Mouse (Mus musculus): ENCODE data around the gene Rpusd2. TPM values are rescaled to one million over a fixed set of nuclear protein-coding genes. Genes with fewer than 3 reads are reported as not detected.

Gene Rpusd2
- total and polyA plus RNA-seq, 3 experiments, result 3.5 to 5.5 (median 4.1) TPM

DNA sequence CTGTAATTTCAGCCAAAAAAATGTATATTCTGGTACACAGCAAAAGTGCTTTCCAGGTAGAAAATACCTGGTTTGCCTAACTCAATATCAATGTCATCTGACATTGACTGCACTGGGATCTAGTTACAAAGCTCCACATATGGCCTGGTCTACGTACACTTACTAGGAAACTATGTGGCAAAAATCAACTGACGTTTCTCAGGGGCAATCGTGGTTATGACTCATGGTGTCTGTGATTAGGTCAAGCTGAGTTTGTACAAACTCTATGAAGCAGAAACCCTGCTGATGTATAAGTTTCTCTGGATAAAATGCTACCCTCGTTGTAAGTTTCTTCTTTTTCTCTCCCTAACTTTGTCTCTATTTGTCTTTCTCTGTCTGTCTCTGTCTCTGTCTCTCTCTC lies 2.4 kb upstream of the Rpusd2 start:
- DNase-seq, result no peak

DNA sequence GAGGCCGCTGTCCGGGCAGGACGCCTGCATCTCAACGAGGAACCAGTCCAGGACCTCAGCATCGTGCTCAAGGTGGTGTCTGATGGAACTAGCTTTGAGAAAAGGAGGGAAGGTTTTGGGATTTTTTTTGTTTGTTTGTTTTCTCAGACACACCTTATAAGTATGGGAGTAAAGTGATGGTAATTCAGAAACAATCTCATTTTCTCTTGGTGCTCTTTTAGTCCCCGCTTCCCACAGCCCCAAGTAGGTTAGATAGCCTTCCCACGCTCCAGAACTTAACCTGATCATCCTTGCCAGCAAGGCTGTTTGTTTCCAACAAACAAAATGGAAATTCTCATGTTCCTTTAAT lies 781 bp downstream of the Rpusd2 start:
- DNase-seq, result no peak

DNA sequence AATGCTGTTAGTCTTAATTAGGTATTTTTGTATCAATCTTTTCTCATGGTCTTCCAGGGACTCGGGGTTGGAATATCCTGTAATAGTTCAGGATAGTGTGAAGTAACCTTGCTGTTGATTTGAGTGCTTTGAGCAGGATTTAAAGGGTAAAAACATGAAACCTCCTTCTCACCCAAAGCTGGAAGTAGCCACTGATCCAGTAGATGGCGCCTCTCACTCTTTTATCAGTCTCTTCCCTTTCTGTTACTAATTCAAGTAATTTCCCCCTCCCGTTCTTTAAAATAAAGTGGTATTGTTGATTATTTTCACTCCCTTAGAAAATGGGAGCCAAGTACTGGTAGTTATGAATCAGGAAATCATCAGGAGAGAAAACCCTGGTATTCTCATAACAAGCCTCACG lies 6.3 kb downstream of the Rpusd2 start:
- DNase-seq, result no peak

DNA sequence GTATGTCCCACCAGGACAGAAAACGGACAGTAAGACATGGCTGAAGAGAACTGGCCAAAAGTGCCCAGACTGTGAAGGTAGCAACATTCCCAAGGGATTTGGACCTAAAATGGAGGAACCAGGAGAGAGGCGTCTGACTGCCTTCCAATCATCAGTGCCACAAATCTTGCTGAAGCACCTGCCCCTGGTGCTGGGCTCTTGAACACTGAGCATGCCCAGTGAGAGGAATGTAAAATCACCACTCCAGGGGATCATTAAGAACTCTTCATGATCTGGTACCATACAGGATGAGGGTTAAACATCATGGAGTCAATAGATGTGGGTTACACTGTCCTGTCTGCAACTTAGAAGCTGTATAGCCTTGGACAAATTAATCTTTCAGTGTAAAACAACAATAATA lies 10.6 kb downstream of the Rpusd2 start:
- no peak for DNase-seq

DNA sequence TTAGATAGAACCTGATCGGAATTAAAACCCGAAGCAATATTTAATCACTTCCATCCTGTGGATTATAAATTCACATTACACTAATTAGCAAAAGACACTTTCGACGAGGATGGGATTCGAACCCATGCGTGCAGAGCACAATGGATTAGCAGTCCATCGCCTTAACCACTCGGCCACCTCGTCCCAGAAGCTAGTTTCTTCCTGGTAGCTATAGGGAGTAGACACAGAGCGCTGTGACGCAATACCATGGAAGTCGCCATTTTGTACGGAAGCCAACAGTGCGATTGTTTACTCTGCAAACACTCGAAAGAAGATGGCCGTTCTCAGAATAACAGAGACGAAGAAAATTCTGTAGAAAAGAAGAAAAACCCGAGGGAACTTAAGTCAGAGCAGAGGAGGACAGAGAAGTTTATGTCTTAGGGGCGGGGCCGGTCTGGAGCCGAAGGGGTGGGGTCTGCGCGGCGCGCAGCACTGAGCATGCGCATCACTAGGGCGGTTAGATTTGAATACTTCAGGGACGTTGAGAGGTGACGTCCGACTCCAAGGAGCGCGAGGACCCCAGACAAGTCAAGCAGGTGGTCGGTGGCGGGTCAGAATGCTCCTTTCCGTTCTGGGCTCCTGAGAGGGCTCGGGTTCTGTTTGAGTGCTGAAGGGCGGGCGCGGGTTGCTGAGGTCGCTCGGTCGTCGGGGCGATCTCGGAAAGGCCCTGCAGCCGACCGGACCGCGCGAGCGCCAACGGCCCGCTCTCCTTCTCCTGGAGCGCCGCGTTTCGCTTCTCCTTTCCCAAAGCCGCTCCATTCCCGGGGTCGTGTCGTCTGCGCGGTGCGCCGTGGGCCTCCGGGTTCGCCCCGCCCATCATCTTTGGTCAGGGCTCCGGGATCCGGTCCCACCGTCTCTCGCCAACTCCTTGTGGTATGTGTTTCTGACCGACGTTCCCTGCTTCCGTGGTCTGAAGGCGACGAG lies 12.3 kb downstream of the Rpusd2 start, which contains the start of gene Knl1:
Gene Knl1, plus strand, starts transcription at position 471 of the 963 bp plus-strand sequence.
- peak; percentile 92 for DNase-seq

DNA sequence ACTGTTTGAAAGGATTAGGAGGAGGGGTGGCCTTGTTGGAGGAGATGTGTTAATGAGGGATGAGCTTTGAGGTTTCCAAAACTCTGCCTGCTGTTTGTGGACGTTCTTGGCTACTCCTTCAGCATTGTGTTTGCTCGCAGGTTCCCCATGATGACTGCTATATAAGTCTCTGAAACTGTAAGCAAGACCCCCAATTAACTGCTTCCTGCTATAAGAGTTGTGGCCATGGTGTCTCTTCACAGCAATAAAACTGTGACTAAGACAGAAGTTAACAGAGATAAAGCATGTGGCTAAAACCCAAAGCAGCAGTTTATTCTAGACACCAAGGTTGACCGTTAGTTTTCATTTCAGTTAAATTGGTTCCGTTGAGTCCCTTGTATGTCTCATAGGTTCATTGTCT lies 13.3 kb downstream of the Rpusd2 start:
- no peak for DNase-seq

DNA sequence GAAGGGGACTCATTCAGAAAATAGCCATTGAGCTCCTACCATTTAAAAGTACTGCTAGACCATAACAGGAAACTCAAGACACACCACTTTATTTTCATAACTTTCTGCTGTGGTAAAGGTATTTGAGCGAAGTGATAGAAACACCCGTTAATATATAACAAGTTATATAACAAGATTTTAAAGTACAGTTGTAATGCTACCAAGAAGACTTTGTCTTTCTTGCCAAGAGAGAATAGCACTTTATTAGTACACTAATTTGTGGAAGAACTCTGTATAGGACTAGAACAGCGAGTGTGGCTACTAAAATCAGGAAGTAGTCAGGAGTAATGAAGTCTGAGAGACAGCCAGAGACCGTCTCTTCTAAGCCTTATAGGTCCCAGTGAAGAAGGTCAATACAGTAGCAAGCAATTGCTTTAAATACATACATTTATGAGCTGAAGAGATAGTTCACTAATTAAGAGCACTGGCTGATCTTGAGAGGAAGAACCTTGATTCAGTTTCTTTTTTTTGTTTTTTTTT lies 15.6 kb downstream of the Rpusd2 start:
- no peak for DNase-seq

DNA sequence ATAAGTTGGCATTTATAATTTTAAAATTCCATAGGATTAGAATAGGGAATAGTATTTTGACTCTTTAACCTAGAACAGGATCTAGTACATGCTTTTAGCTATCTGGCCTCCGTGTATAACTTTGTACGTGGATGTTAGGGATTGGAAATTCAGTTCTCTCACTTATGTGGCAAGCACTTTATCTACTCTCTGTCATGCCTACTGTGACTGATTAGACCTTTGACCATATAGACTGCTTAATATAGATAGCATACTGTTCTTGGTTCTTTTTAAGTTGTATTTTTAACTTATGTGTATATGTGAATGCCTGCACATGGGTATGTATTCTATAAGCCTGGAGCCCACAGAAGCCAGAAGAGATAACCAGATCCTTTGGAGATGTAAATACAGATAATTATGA lies 25.5 kb downstream of the Rpusd2 start:
- no peak for DNase-seq

DNA sequence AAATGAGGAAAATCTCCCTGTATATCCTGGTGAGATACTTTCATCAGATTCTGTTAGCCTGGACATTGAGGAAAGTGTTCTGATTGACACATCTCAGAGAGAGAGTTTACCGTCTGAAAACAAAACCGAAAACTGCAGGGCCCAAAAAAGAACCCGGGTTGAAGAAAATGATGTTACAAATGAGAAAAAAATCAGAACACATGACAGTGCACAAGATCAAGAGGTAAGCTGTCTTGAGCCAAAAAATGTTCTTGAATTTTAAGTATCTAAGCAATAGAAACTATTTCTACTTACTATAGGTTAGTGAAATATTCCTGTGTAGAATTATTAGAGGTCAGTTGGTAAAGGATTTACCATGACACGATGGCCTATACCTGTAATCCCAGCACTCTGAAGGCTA lies 37.8 kb downstream of the Rpusd2 start:
- DNase-seq, result no peak

DNA sequence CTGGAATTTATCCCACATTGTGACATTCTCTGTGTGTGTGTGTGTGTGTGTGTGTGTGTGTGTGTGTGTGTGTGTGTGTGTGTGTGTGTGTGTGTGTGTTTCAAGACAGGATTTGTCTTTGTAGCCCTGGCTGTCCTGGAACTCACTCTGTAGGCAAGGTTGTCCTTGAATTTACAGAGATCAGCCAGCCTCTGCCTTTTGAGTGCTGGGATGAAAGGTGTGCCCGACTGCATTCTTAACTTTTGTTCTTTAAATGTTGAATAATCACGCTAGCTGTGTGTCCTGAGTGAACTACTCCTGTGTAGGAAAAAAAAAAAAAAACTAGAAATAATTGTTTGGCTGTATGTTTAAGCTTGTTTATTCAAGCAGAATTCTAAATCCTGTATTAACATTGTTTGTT lies 51.6 kb downstream of the Rpusd2 start:
- no peak for DNase-seq

Other genes with a start within 250 kb of the Rpusd2 start
- 1 to 10 TPM; 1.8 to 2.1 TPM for gene Knstrn, start 220.8 kb upstream of the Rpusd2 start, total RNA-seq (2021)
- gene Knstrn, start 220.8 kb upstream of the Rpusd2 start, polyA plus RNA-seq (2012; rRNA removed), result 0.26 and 0.65 TPM in 2 replicates
- gene Ivd, start 172.8 kb upstream of the Rpusd2 start, total RNA-seq (2021), result 100 to 1,000 TPM; 245 to 355 TPM
- gene Ivd, start 172.8 kb upstream of the Rpusd2 start, polyA plus RNA-seq (2012; rRNA removed), result 205 and 242 TPM in 2 replicates
- gene Bahd1, start 134.4 kb upstream of the Rpusd2 start, total RNA-seq (2021), result 10 to 100 TPM; 36.5 to 46.0 TPM
- 59.5 and 60.3 TPM in 2 replicates for gene Bahd1, start 134.4 kb upstream of the Rpusd2 start, polyA plus RNA-seq (2012; rRNA removed)
- 10 to 100 TPM in 1 of 2 experiments, 1 to 10 TPM in 1; 7.8 to 15.7 TPM for gene Chst14, start 108.3 kb upstream of the Rpusd2 start, total RNA-seq (2021)
- 21.6 and 22.0 TPM in 2 replicates for gene Chst14, start 108.3 kb upstream of the Rpusd2 start, polyA plus RNA-seq (2012; rRNA removed)
- gene Ccdc32, start 5.4 kb upstream of the Rpusd2 start, total RNA-seq (2021), result 10 to 100 TPM; 13.1 to 21.5 TPM
- gene Ccdc32, start 5.4 kb upstream of the Rpusd2 start, polyA plus RNA-seq (2012; rRNA removed), result 3.3 and 3.8 TPM in 2 replicates
- gene Knl1, start 12.3 kb downstream of the Rpusd2 start, total RNA-seq (2021), result 1 to 10 TPM in 1 of 2 experiments, under 1 TPM in 1; 0.59 to 1.4 TPM
- gene Knl1, start 12.3 kb downstream of the Rpusd2 start, polyA plus RNA-seq (2012; rRNA removed), result 0.06 and 0.08 TPM in 2 replicates
- gene Rad51, start 78.0 kb downstream of the Rpusd2 start, total RNA-seq (2021), result 1 to 10 TPM in 1 of 2 experiments, under 1 TPM in 1; 0.76 to 1.3 TPM
- 0.46 and 0.79 TPM in 2 replicates for gene Rad51, start 78.0 kb downstream of the Rpusd2 start, polyA plus RNA-seq (2012; rRNA removed)
- 10 to 100 TPM; 59.2 to 72.7 TPM for gene Rmdn3, start 122.2 kb downstream of the Rpusd2 start, total RNA-seq (2021)
- gene Rmdn3, start 122.2 kb downstream of the Rpusd2 start, polyA plus RNA-seq (2012; rRNA removed), result 26.6 and 28.5 TPM in 2 replicates
- 10 to 100 TPM; 20.2 to 22.5 TPM for gene Gchfr, start 133.0 kb downstream of the Rpusd2 start, total RNA-seq (2021)
- gene Gchfr, start 133.0 kb downstream of the Rpusd2 start, polyA plus RNA-seq (2012; rRNA removed), result 34.4 and 38.1 TPM in 2 replicates
- gene Gm14137, start 139.7 kb downstream of the Rpusd2 start, total RNA-seq (2021), result under 1 TPM; 0.09 to 0.28 TPM
- gene Gm14137, start 139.7 kb downstream of the Rpusd2 start, polyA plus RNA-seq (2012; rRNA removed), result 0.04 and 0.17 TPM in 2 replicates
- 10 to 100 TPM; 29.5 to 36.1 TPM for gene Zfyve19, start 173.8 kb downstream of the Rpusd2 start, total RNA-seq (2021)
- gene Zfyve19, start 173.8 kb downstream of the Rpusd2 start, polyA plus RNA-seq (2012; rRNA removed), result 30.4 and 33.4 TPM in 2 replicates
- gene Dnajc17, start 174.0 kb downstream of the Rpusd2 start, total RNA-seq (2021), result 10 to 100 TPM; 12.3 to 21.0 TPM
- 3.6 and 3.7 TPM in 2 replicates for gene Dnajc17, start 174.0 kb downstream of the Rpusd2 start, polyA plus RNA-seq (2012; rRNA removed)
- not detected for gene Ppp1r14d, start 195.1 kb downstream of the Rpusd2 start, total RNA-seq (2021)
- gene Ppp1r14d, start 195.1 kb downstream of the Rpusd2 start, polyA plus RNA-seq (2012; rRNA removed), result not detected in 2 replicates
- 1 to 10 TPM; 1.8 to 3.4 TPM for gene Spint1, start 202.6 kb downstream of the Rpusd2 start, total RNA-seq (2021)
- gene Spint1, start 202.6 kb downstream of the Rpusd2 start, polyA plus RNA-seq (2012; rRNA removed), result 1.9 and 2.9 TPM in 2 replicates
- 1 to 10 TPM in 1 of 2 experiments, under 1 TPM in 1; 0.23 to 2.2 TPM for gene Rhov, start 236.5 kb downstream of the Rpusd2 start, total RNA-seq (2021)
- 0.34 and 0.91 TPM in 2 replicates for gene Rhov, start 236.5 kb downstream of the Rpusd2 start, polyA plus RNA-seq (2012; rRNA removed)